Mouse (Mus musculus) embryonic fibroblast, embryonic 13.5 days (primary cell): Measurements from ENCODE around the gene Olfr782.
"Not testable (repeated sequence)": the region's sequence is repeated elsewhere in the genome, so short reads cannot be mapped to it uniquely, and the experiment has no call there.

Experiments
- CTCF ChIP-seq: IDR thresholded peaks from 2 replicates; pipeline ENCODE4 v1.5.1; 2011; ENCODE audit warnings: mild to moderate bottlenecking, control low read depth, low read length, moderate library complexity, borderline replicate concordance; ENCODE audit not compliant: insufficient read depth
- POLR2A ChIP-seq: IDR thresholded peaks from 2 replicates; pipeline ENCODE4 v1.6.1; 2011; ENCODE audit warnings: low read depth, mild to moderate bottlenecking, control low read depth, low read length, moderate library complexity

- not testable (repeated sequence) for TF ChIP-seq CTCF, POLR2A
Measured at GRCm38 (mm10) chr10:129356496-129356895, 7.8 kb downstream of the Olfr782 start.
